9 mouse cellular contexts compared by ENCODE assay signal in genomic region chr10:58652045-58652417, GRCm38 (mm10). TPM values are rescaled to one million over a fixed set of nuclear protein-coding genes. Genes with fewer than 3 reads are reported as not detected.
A peak's percentile ranks its signal among the peaks of the same experiment; 100 is the strongest.
DNase-seq lines count a peak whose midpoint lies in the region; ATAC-seq lines count a peak whose summit lies in the region.
"Had no signal": no experiment of that assay in that cellular context is flagged by ENCODE, and none has a peak within 500 bp of the region (broad histone marks: within the 10 kb centered on the region; RNA-seq: fewer than 3 reads in every experiment).

No protein-coding gene starts in this region.

- ATAC-seq in lung, embryonic 16.5 days (ENCODE audit: low read depth), result no peak
- ATAC-seq in forebrain, embryonic 15.5 days (replicated peaks), result peak; percentile 49; the same call in 1 of the 2 replicates
- ATAC-seq in limb, embryonic 12.5 days (ENCODE audit: insufficient number of reproducible peaks, insufficient read depth, low FRiP score, low TSS enrichment, low read depth), result no peak
- ATAC-seq in stomach, embryonic 15.5 days (ENCODE audit: insufficient read depth, low FRiP score, low read depth), result no peak; the same call in 1 of the 2 replicates
- ATAC-seq: liver, embryonic 12.5 days had no signal

- H3K9ac ChIP-seq in lung, embryonic 16.5 days (ENCODE audit: low read length), result peak overlapping the region; percentile 24; the same call in 1 of the 2 replicates
- H3K9ac ChIP-seq in forebrain, embryonic 15.5 days (replicated peaks), result 0 out of 2 replicates have a peak overlapping the region, but pooled peaks have one; percentile 8
- no peak overlapping the region for H3K9ac ChIP-seq in limb, embryonic 12.5 days (replicated peaks)
- H3K9ac ChIP-seq in stomach, embryonic 15.5 days, result no peak overlapping the region
- H3K9ac ChIP-seq: liver, embryonic 12.5 days had no signal

- no peaks in the 10 kb centered on the region for H3K9me3 ChIP-seq in lung, embryonic 16.5 days (ENCODE audit: control insufficient read depth, low read length)
- H3K9me3 ChIP-seq in forebrain, embryonic 15.5 days, result no peaks in the 10 kb centered on the region
- H3K9me3 ChIP-seq in limb, embryonic 12.5 days, result peaks cover 4% of the 10 kb centered on the region; the same call in 1 of the 2 replicates
- H3K9me3 ChIP-seq in stomach, embryonic 15.5 days, result no peaks in the 10 kb centered on the region

- peak overlapping the region; percentile 34; the same call in 1 of the 2 replicates for H3K4me2 ChIP-seq in lung, embryonic 16.5 days (ENCODE audit: low read depth, low read length)
- H3K4me2 ChIP-seq in forebrain, embryonic 15.5 days (replicated peaks), result peak overlapping the region; percentile 32
- peak overlapping the region; percentile 57 for H3K4me2 ChIP-seq in limb, embryonic 12.5 days
- peak overlapping the region; percentile 39 for H3K4me2 ChIP-seq in stomach, embryonic 15.5 days

- peak overlapping the region; percentile 45 for H3K27ac ChIP-seq in lung, embryonic 16.5 days (ENCODE audit: low read length)
- no peak overlapping the region for H3K27ac ChIP-seq in forebrain, embryonic 15.5 days (replicated peaks)
- H3K27ac ChIP-seq in limb, embryonic 12.5 days, result peak overlapping the region; percentile 47; the same call in 1 of the 2 replicates
- peak overlapping the region; percentile 48; the same call in 1 of the 2 replicates for H3K27ac ChIP-seq in stomach, embryonic 15.5 days
- H3K27ac ChIP-seq: liver, embryonic 12.5 days had no signal

- no peaks in the 10 kb centered on the region for H3K27me3 ChIP-seq in lung, embryonic 16.5 days (ENCODE audit: control insufficient read depth, insufficient read depth, low read depth, low read length)
- peaks cover 10% of the 10 kb centered on the region for H3K27me3 ChIP-seq in forebrain, embryonic 15.5 days
- no peaks in the 10 kb centered on the region for H3K27me3 ChIP-seq in limb, embryonic 12.5 days
- H3K27me3 ChIP-seq in stomach, embryonic 15.5 days (replicated peaks), result no peaks in the 10 kb centered on the region

- DNase-seq in lung, postnatal 14 days, result no peak
- no peak for DNase-seq in spleen, adult 12 weeks (ENCODE audit: low spot score)
- DNase-seq in adipocyte (ENCODE audit: low spot score), result no peak
- DNase-seq: cerebellum, postnatal 10 days had no signal

- 2% methylated on average over 9 of the region's 9 CpGs for WGBS in lung, embryonic 16.5 days
- 1% methylated on average over 9 of the region's 9 CpGs for WGBS in forebrain, embryonic 15.5 days
- 0% methylated on average over 9 of the region's 9 CpGs for WGBS in limb, embryonic 12.5 days
- WGBS in stomach, embryonic 15.5 days, result 3% methylated on average over 9 of the region's 9 CpGs

- no peak overlapping the region for H3K4me3 ChIP-seq in lung, embryonic 16.5 days (ENCODE audit: low read length)
- H3K4me3 ChIP-seq in forebrain, embryonic 15.5 days, result 0 out of 2 replicates have a peak overlapping the region, but pooled peaks have one; percentile 3
- 0 out of 2 replicates have a peak overlapping the region, but pooled peaks have one; percentile 12 for H3K4me3 ChIP-seq in limb, embryonic 12.5 days (replicated peaks)
- no peak overlapping the region for H3K4me3 ChIP-seq in stomach, embryonic 15.5 days (replicated peaks)
- H3K4me3 ChIP-seq: liver, embryonic 12.5 days had no signal

- no peaks in the 10 kb centered on the region for H3K36me3 ChIP-seq in lung, embryonic 16.5 days (ENCODE audit: control insufficient read depth, insufficient read depth, low read length)
- no peaks in the 10 kb centered on the region for H3K36me3 ChIP-seq in forebrain, embryonic 15.5 days
- no peaks in the 10 kb centered on the region for H3K36me3 ChIP-seq in limb, embryonic 12.5 days
- H3K36me3 ChIP-seq in stomach, embryonic 15.5 days, result no peaks in the 10 kb centered on the region
- H3K36me3 ChIP-seq: liver, embryonic 12.5 days had no signal

- H3K4me1 ChIP-seq in lung, embryonic 16.5 days (replicated peaks; ENCODE audit: control insufficient read depth, insufficient read depth, low read length), result peaks cover 13% of the 10 kb centered on the region
- peaks cover 20% of the 10 kb centered on the region for H3K4me1 ChIP-seq in forebrain, embryonic 15.5 days
- H3K4me1 ChIP-seq in limb, embryonic 12.5 days (replicated peaks), result peaks cover 21% of the 10 kb centered on the region
- peaks cover 7% of the 10 kb centered on the region; the same call in 1 of the 2 replicates for H3K4me1 ChIP-seq in stomach, embryonic 15.5 days
- H3K4me1 ChIP-seq: liver, embryonic 12.5 days had no signal

RNA-seq across cellular contexts. Expression of gene Edar, which starts 23.4 kb away (rescaled TPM):
- 0.23 and 0.35 TPM in 2 replicates for polyA plus RNA-seq in lung, embryonic 16.5 days (2015; fragmentation: Nextera tagmentation; extraction: Ambion mirVana)
- 0.64 and 0.90 TPM in 2 replicates for polyA plus RNA-seq in forebrain, embryonic 15.5 days (2015; fragmentation: Nextera tagmentation; extraction: Ambion mirVana)
- 1.6 and 2.5 TPM in 2 replicates for polyA plus RNA-seq in limb, embryonic 12.5 days (2016; fragmentation: Nextera tagmentation; extraction: Ambion mirVana)
- polyA plus RNA-seq in stomach, embryonic 15.5 days (2015; fragmentation: Nextera tagmentation; extraction: Ambion mirVana), result 2.1 and 2.3 TPM in 2 replicates

Comparison
In these comparisons a context has a peak if more than half of its experiments do, and no peak if none do; other contexts are left out.
1. H3K4me3 ChIP-seq: peak in forebrain, embryonic 15.5 days (single experiment) and limb, embryonic 12.5 days (single experiment); none in lung, embryonic 16.5 days (single experiment) and stomach, embryonic 15.5 days (single experiment).
2. H3K9ac ChIP-seq: peak in lung, embryonic 16.5 days (single experiment) and forebrain, embryonic 15.5 days (single experiment); none in limb, embryonic 12.5 days (single experiment) and stomach, embryonic 15.5 days (single experiment).
3. Peak in every context shown above with its lines, with median percentiles within 50 percentile points of each other: H3K4me2 ChIP-seq.